Mouse (Mus musculus) G1E (cell line): ENCODE measurements around the gene D430041D05Rik.

ENCODE experiments used
- CTCF ChIP-seq: IDR thresholded peaks from 2 replicates; pipeline ENCODE4 v1.5.1; 2012; ENCODE audit warnings: low read depth, low read length, inconsistent platforms, mixed read lengths
- GATA1 ChIP-seq: IDR thresholded peaks from 2 replicates; pipeline ENCODE4 v1.6.1; 2012; ENCODE audit warnings: borderline replicate concordance, low read length, inconsistent platforms, mixed read lengths
- GATA2 ChIP-seq: IDR thresholded peaks from 2 replicates; pipeline ENCODE4 v1.6.1; 2012; ENCODE audit warnings: low read depth, low read length, inconsistent platforms, borderline replicate concordance
- POLR2AphosphoS5 ChIP-seq: IDR thresholded peaks from 2 replicates; pipeline ENCODE4 v1.6.1; 2012; ENCODE audit warnings: low read depth, low read length, inconsistent platforms; ENCODE audit not compliant: insufficient replicate concordance
- TAL1 ChIP-seq: conservative IDR thresholded peaks from 2 replicates; pipeline ENCODE4 v1.6.1; 2012; ENCODE audit warnings: low read depth, low read length, inconsistent platforms, mixed read lengths

GRCm38 (mm10) chr2:104191723-104192122 is 219.1 kb downstream of the D430041D05Rik start:
- TF ChIP-seq CTCF (no peak), GATA2 (no peak), POLR2AphosphoS5 (no peak), TAL1 (no peak), GATA1 (no peak)
